Mouse (Mus musculus): ENCODE results near the gene Tmod2. TPM values are rescaled to one million over a fixed set of nuclear protein-coding genes. Genes with fewer than 3 reads are reported as not detected.
A peak's percentile ranks its signal among the peaks of the same experiment; 100 is the strongest.

The Tmod2 gene
- total and polyA plus RNA-seq, 3 experiments = not detected

GRCm38 (mm10) chr9:75563622-75564021, 47.5 kb downstream of the Tmod2 start (continued):
- TF ChIP-seq ZMIZ1 (IDR thresholded peaks at IDR 0.05; ENCODE audit: low read depth, low read length) = no peak
- TF ChIP-seq RCOR1 (IDR thresholded peaks at IDR 0.05; ENCODE audit: low read depth, low read length) = 0 out of 2 replicates have a peak, but pooled peaks have one; percentile 38

GRCm38 (mm10) chr9:75563176-75563575, 47.9 kb downstream of the Tmod2 start:
- no peak for TF ChIP-seq KAT2A (conservative IDR thresholded peaks at IDR 0.05; ENCODE audit: low read depth, low read length)
- peak; percentile 22; the same call in 1 of the 2 replicates for TF ChIP-seq SMC3 (IDR thresholded peaks at IDR 0.05; ENCODE audit: low read depth, low read length)
- no peak for TF ChIP-seq E2F4 (IDR thresholded peaks at IDR 0.05; ENCODE audit: borderline replicate concordance, low read depth, low read length)
- TF ChIP-seq CTCF (IDR thresholded peaks at IDR 0.05 in 2 of 3, conservative IDR thresholded peaks at IDR 0.05 in 1 of 3; ENCODE audit: control insufficient read depth in 1 of 3, insufficient read depth in 1 of 3, low read depth in 2 of 3, low read length in 3 of 3, poor library complexity in 1 of 3, severe bottlenecking in 1 of 3) = peak; percentile 15 to 38 (median 28); a peak in 4 of 6 replicates
- TF ChIP-seq RAD21 (IDR thresholded peaks at IDR 0.05; ENCODE audit: low read depth, low read length) = peak; percentile 24
- no peak overlapping the region for H3K4me3 ChIP-seq (ENCODE audit: control insufficient read depth in 1 of 2, insufficient read depth in 1 of 2, low read depth in 2 of 2, low read length in 2 of 2)
- H3K4me1 ChIP-seq (ENCODE audit: control insufficient read depth in 1 of 2, insufficient read depth in 2 of 2, low read length in 2 of 2) = peaks cover 0 to 11% of the 10 kb centered on the region in 2 experiments; a peak in 2 of 4 replicates
- H3K9me3 ChIP-seq (replicated peaks; ENCODE audit: insufficient read depth, low read length) = no peaks in the 10 kb centered on the region
- no peaks in the 10 kb centered on the region for H3K27me3 ChIP-seq (ENCODE audit: control insufficient read depth in 1 of 2, insufficient read depth in 2 of 2, low read length in 2 of 2)
- H3K9ac ChIP-seq (ENCODE audit: control insufficient read depth, low read depth, low read length, poor library complexity, severe bottlenecking) = no peak overlapping the region
- H3K79me2 ChIP-seq (ENCODE audit: control insufficient read depth, insufficient read depth, low read length, poor library complexity) = no peaks in the 10 kb centered on the region; the same call in 1 of the 2 replicates
- no peak overlapping the region for H3K27ac ChIP-seq (ENCODE audit: control insufficient read depth, low read depth, low read length)
- peaks cover 0 to 13% of the 10 kb centered on the region in 2 experiments; a peak in 2 of 4 replicates for H3K36me3 ChIP-seq (ENCODE audit: control insufficient read depth in 1 of 2, insufficient read depth in 2 of 2, low read length in 2 of 2)
- DNase-seq (ENCODE audit: low read depth, low spot score) = peak; percentile 34

GRCm38 (mm10) chr9:75561040-75561669, 50.0 kb downstream of the Tmod2 start:
- Histone ChIP-seq H3K9ac (ENCODE audit: control insufficient read depth, low read depth, low read length, poor library complexity, severe bottlenecking) (no peak overlapping the region), H3K79me2 (ENCODE audit: control insufficient read depth, insufficient read depth, low read length, poor library complexity) (peaks cover 4% of the 10 kb centered on the region), H3K27ac (ENCODE audit: control insufficient read depth, low read depth, low read length) (no peak overlapping the region), H3K9me3 (replicated peaks; ENCODE audit: insufficient read depth, low read length) (no peaks in the 10 kb centered on the region), H3K27me3 (ENCODE audit: control insufficient read depth in 1 of 2, insufficient read depth in 2 of 2, low read length in 2 of 2) (no peaks in the 10 kb centered on the region), H3K36me3 (ENCODE audit: control insufficient read depth in 1 of 2, insufficient read depth in 2 of 2, low read length in 2 of 2) (peaks cover 0 to 27% of the 10 kb centered on the region in 2 experiments; a peak in 2 of 4 replicates), H3K4me1 (ENCODE audit: control insufficient read depth in 1 of 2, insufficient read depth in 2 of 2, low read length in 2 of 2) (peaks cover 11 to 18% of the 10 kb centered on the region in 2 experiments), H3K4me3 (ENCODE audit: control insufficient read depth in 1 of 2, insufficient read depth in 1 of 2, low read depth in 2 of 2, low read length in 2 of 2) (no peak overlapping the region)
- TF ChIP-seq RAD21 (IDR thresholded peaks at IDR 0.05; ENCODE audit: low read depth, low read length) = no peak
- no peak; the same call in 1 of the 2 replicates for TF ChIP-seq TAL1 (IDR thresholded peaks at IDR 0.05; ENCODE audit: low read length)
- no peak for TF ChIP-seq MXI1 (IDR thresholded peaks at IDR 0.05; ENCODE audit: low read depth, low read length)
- TF ChIP-seq NRF1 (IDR thresholded peaks at IDR 0.05; ENCODE audit: insufficient read depth, low read depth, low read length, poor library complexity, severe bottlenecking) = no peak
- no peak for TF ChIP-seq POLR2A (IDR thresholded peaks at IDR 0.05; ENCODE audit: control insufficient read depth in 1 of 2, insufficient read depth in 1 of 2, low read depth in 1 of 2, low read length in 2 of 2, poor library complexity in 1 of 2)
- TF ChIP-seq E2F4 (IDR thresholded peaks at IDR 0.05; ENCODE audit: borderline replicate concordance, low read depth, low read length) = no peak
- DNase-seq (ENCODE audit: low read depth, low spot score) = no peak

Data from MEL (cell line).